Mouse (Mus musculus) gonadal fat pad, adult 2 months (tissue): ENCODE results near the gene Sipa1l2. TPM values are rescaled to one million over a fixed set of nuclear protein-coding genes. Genes with fewer than 3 reads are reported as not detected.

Experiments used
- DNase-seq: peaks from one replicate; pipeline ENCODE4 v3.0.0-alpha.2; 2012; ENCODE audit warnings: low read depth
- polyA plus RNA-seq: library from polyadenylated mRNA; depleted of rRNA; stranded (reverse); fragments of >200 nt; gene quantifications from 2 replicates; pipeline ENCODE4 v1.2.3, GENCODE M21; 2012

Sipa1l2 gene
- polyA plus RNA-seq, 1 experiment = 8.9 TPM

GRCm38 (mm10) chr8:125513935-125514334 lies 55.7 kb downstream of the Sipa1l2 start:
- no peak for DNase-seq

- DNase-seq = no peak
Observed at GRCm38 (mm10) chr8:125513242-125513866, 56.3 kb downstream of the Sipa1l2 start.

- DNase-seq = no peak
Observed at GRCm38 (mm10) chr8:125512561-125512960, 57.0 kb downstream of the Sipa1l2 start.

- DNase-seq = no peak
Observed at GRCm38 (mm10) chr8:125510861-125511668, 58.5 kb downstream of the Sipa1l2 start.

GRCm38 (mm10) chr8:125509776-125510175 lies 59.8 kb downstream of the Sipa1l2 start:
- no peak for DNase-seq

- no peak for DNase-seq
Observed at GRCm38 (mm10) chr8:125509175-125509574, 60.4 kb downstream of the Sipa1l2 start.

GRCm38 (mm10) chr8:125507291-125507690 lies 62.3 kb downstream of the Sipa1l2 start:
- DNase-seq = no peak

GRCm38 (mm10) chr8:125504605-125505257 lies 64.9 kb downstream of the Sipa1l2 start:
- no peak for DNase-seq

GRCm38 (mm10) chr8:125503808-125504207 lies 65.8 kb downstream of the Sipa1l2 start:
- DNase-seq = no peak

- no peak for DNase-seq
Observed at GRCm38 (mm10) chr8:125502828-125503227, 66.8 kb downstream of the Sipa1l2 start.

- DNase-seq = no peak
Observed at GRCm38 (mm10) chr8:125500005-125500404, 69.6 kb downstream of the Sipa1l2 start.

GRCm38 (mm10) chr8:125498508-125498907 lies 71.1 kb downstream of the Sipa1l2 start:
- DNase-seq = no peak

- DNase-seq = no peak
Observed at GRCm38 (mm10) chr8:125495545-125495944, 74.1 kb downstream of the Sipa1l2 start.

GRCm38 (mm10) chr8:125493254-125493815 lies 76.3 kb downstream of the Sipa1l2 start:
- DNase-seq = no peak

GRCm38 (mm10) chr8:125492416-125492815 lies 77.2 kb downstream of the Sipa1l2 start:
- DNase-seq = no peak

GRCm38 (mm10) chr8:125488747-125489146 lies 80.9 kb downstream of the Sipa1l2 start:
- no peak for DNase-seq

- no peak for DNase-seq
Observed at GRCm38 (mm10) chr8:125485715-125486114, 83.9 kb downstream of the Sipa1l2 start.

GRCm38 (mm10) chr8:125484530-125485196 lies 84.9 kb downstream of the Sipa1l2 start:
- no peak for DNase-seq

- DNase-seq = no peak
Observed at GRCm38 (mm10) chr8:125482491-125483096, 87.0 kb downstream of the Sipa1l2 start.

GRCm38 (mm10) chr8:125474876-125475275 lies 94.7 kb downstream of the Sipa1l2 start:
- DNase-seq = no peak

- no peak for DNase-seq
Observed at GRCm38 (mm10) chr8:125471374-125471773, 98.2 kb downstream of the Sipa1l2 start.
